Mouse (Mus musculus) heart, postnatal 4 days (tissue): Measurements from ENCODE around the gene Ceacam1. TPM values are rescaled to one million over a fixed set of nuclear protein-coding genes. Genes with fewer than 3 reads are reported as not detected.

Experiments used
- total RNA-seq, 2 experiments: library from RNA; stranded (reverse); gene quantifications; 2 replicates each; pipeline ENCODE4 v1.2.3; 2021

Gene Ceacam1
- total RNA-seq, 2 experiments from 2014 or later = 9.1 to 9.7 TPM

Other genes starting within 250 kb of the Ceacam1 start
- 10 to 100 TPM; 68.2 to 70.9 TPM for gene Gsk3a, start 239.8 kb downstream of the Ceacam1 start, total RNA-seq
- gene Erf, start 226.8 kb downstream of the Ceacam1 start, total RNA-seq = 10 to 100 TPM; 47.5 to 53.2 TPM
- gene Cic, start 209.9 kb downstream of the Ceacam1 start, total RNA-seq = 100 to 1,000 TPM; 108 to 109 TPM
- gene Pafah1b3, start 179.6 kb downstream of the Ceacam1 start, total RNA-seq = 10 to 100 TPM; 37.5 to 38.4 TPM
- gene Prr19, start 176.2 kb downstream of the Ceacam1 start, total RNA-seq = not detected
- not detected for gene Tmem145, start 171.5 kb downstream of the Ceacam1 start, total RNA-seq
- gene Megf8, start 160.4 kb downstream of the Ceacam1 start, total RNA-seq = 10 to 100 TPM; 26.2 to 29.3 TPM
- gene Cnfn, start 107.9 kb downstream of the Ceacam1 start, total RNA-seq = not detected
- 10 to 100 TPM; 20.8 to 22.6 TPM for gene Lipe, start 78.9 kb downstream of the Ceacam1 start, total RNA-seq
- not detected for gene Cxcl17, start 64.7 kb downstream of the Ceacam1 start, total RNA-seq
- gene Ceacam2, start 62.3 kb upstream of the Ceacam1 start, total RNA-seq = 1 to 10 TPM in 1 of 2 experiments, under 1 TPM in 1; 0.95 to 1.1 TPM
- gene Erich4, start 138.3 kb upstream of the Ceacam1 start, total RNA-seq = not detected
- 10 to 100 TPM; 46.1 to 49.5 TPM for gene Dmac2, start 141.8 kb upstream of the Ceacam1 start, total RNA-seq
- 1 to 10 TPM; 2.2 to 3.0 TPM for gene B3gnt8, start 149.1 kb upstream of the Ceacam1 start, total RNA-seq
- 10 to 100 TPM; 46.7 to 59.4 TPM for gene Bckdha, start 181.4 kb upstream of the Ceacam1 start, total RNA-seq
- gene Exosc5, start 181.6 kb upstream of the Ceacam1 start, total RNA-seq = 10 to 100 TPM; 18.8 to 19.6 TPM
- under 1 TPM in 1 of 2 experiments, not detected in 1; 0.56 TPM for gene Tmem91, start 197.6 kb upstream of the Ceacam1 start, total RNA-seq
- gene B9d2, start 203.2 kb upstream of the Ceacam1 start, total RNA-seq = 10 to 100 TPM; 15.5 to 16.4 TPM
- 10 to 100 TPM; 40.9 to 42.4 TPM for gene Tgfb1, start 209.4 kb upstream of the Ceacam1 start, total RNA-seq
- 10 to 100 TPM; 42.9 to 44.9 TPM for gene Ccdc97, start 241.5 kb upstream of the Ceacam1 start, total RNA-seq